Mouse (Mus musculus): ENCODE measurements around the gene Mgat5.

Gene Mgat5

GRCm38 (mm10) chr1:127337740-127338139, 132.9 kb downstream of the Mgat5 start:
- no peak for DNase-seq (ENCODE audit: low read depth, low spot score)

GRCm38 (mm10) chr1:127338833-127339487, 134.1 kb downstream of the Mgat5 start:
- DNase-seq (ENCODE audit: low read depth, low spot score), result no peak

GRCm38 (mm10) chr1:127340296-127340695, 135.5 kb downstream of the Mgat5 start:
- DNase-seq (ENCODE audit: low read depth, low spot score), result no peak

- no peak for DNase-seq (ENCODE audit: low read depth, low spot score)
Observed at GRCm38 (mm10) chr1:127344913-127345312, 140.1 kb downstream of the Mgat5 start.

GRCm38 (mm10) chr1:127346596-127347139, 141.9 kb downstream of the Mgat5 start:
- DNase-seq (ENCODE audit: low read depth, low spot score), result no peak

- no peak for DNase-seq (ENCODE audit: low read depth, low spot score)
Observed at GRCm38 (mm10) chr1:127347878-127348620, 143.2 kb downstream of the Mgat5 start.

- no peak for DNase-seq (ENCODE audit: low read depth, low spot score)
Observed at GRCm38 (mm10) chr1:127348642-127349341, 144.0 kb downstream of the Mgat5 start.

- no peak for DNase-seq (ENCODE audit: low read depth, low spot score)
Observed at GRCm38 (mm10) chr1:127351380-127352057, 146.7 kb downstream of the Mgat5 start.

GRCm38 (mm10) chr1:127352131-127352793, 147.4 kb downstream of the Mgat5 start:
- no peak for DNase-seq (ENCODE audit: low read depth, low spot score)

GRCm38 (mm10) chr1:127353408-127353807, 148.6 kb downstream of the Mgat5 start:
- DNase-seq (ENCODE audit: low read depth, low spot score), result no peak

- no peak for DNase-seq (ENCODE audit: low read depth, low spot score)
Observed at GRCm38 (mm10) chr1:127354152-127354551, 149.3 kb downstream of the Mgat5 start.

GRCm38 (mm10) chr1:127355034-127355433, 150.2 kb downstream of the Mgat5 start:
- no peak for DNase-seq (ENCODE audit: low read depth, low spot score)

- no peak for DNase-seq (ENCODE audit: low read depth, low spot score)
Observed at GRCm38 (mm10) chr1:127363638-127364037, 158.8 kb downstream of the Mgat5 start.

- no peak for DNase-seq (ENCODE audit: low read depth, low spot score)
Observed at GRCm38 (mm10) chr1:127365706-127366105, 160.9 kb downstream of the Mgat5 start.

GRCm38 (mm10) chr1:127366111-127366510, 161.3 kb downstream of the Mgat5 start:
- no peak for DNase-seq (ENCODE audit: low read depth, low spot score)

- DNase-seq (ENCODE audit: low read depth, low spot score), result no peak
Observed at GRCm38 (mm10) chr1:127368513-127368912, 163.7 kb downstream of the Mgat5 start.

GRCm38 (mm10) chr1:127369538-127369937, 164.7 kb downstream of the Mgat5 start:
- DNase-seq (ENCODE audit: low read depth, low spot score), result no peak

GRCm38 (mm10) chr1:127372096-127372495, 167.3 kb downstream of the Mgat5 start:
- no peak for DNase-seq (ENCODE audit: low read depth, low spot score)

GRCm38 (mm10) chr1:127373559-127373958, 168.7 kb downstream of the Mgat5 start:
- no peak for DNase-seq (ENCODE audit: low read depth, low spot score)

- DNase-seq (ENCODE audit: low read depth, low spot score), result no peak
Observed at GRCm38 (mm10) chr1:127374157-127374556, 169.3 kb downstream of the Mgat5 start.

- no peak for DNase-seq (ENCODE audit: low read depth, low spot score)
Observed at GRCm38 (mm10) chr1:127380140-127380539, 175.3 kb downstream of the Mgat5 start.
